Mouse (Mus musculus) left cerebral cortex, adult 9 months (tissue): ENCODE data around the gene Scgb1c1.
A peak's percentile ranks its signal among the peaks of the same experiment; 100 is the strongest.

Experiments
- DNase-seq, 2 experiments: peaks; one replicate each; pipeline ENCODE4 v3.0.0; 2022; ENCODE audit warnings: low spot score in 2 of 2

Scgb1c1 gene

DNA sequence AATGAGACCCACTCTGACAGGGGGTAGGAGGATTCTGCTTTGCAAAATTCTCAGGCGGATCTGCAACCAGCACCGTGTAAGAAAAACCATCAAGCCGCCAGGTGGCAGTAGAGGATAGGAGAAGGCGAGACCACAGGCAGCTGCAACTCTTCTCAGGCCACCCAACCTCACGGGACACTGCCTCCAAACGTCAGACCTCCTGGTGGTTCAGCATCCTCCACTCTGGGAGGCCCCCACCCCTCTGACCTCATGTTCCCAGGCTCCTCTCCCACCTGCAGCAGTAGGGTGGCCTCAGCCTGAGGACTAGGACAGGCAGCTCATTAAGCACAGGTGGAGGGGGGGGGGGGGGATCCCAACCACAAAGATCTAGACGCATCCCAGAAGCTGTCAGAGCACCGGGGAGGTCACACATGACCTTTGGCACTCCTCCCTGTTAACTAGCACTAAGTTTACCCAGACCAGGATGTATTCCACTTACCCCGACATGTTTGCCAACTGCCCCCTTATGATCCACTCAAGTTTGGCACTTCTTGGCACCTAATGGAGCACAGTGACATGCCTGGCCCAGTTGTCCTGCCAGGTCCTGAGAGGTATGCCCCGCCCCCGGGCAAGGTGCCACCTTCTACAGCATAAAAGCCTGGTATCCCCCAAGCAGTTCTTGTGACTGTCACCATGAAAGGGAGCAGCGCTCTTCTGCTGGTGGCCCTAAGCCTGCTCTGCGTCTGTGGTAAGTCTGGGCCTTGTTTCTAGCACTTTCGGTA is at the start of gene Scgb1c1:
Gene Scgb1c1 (plus strand): TSS at position 643 of the 761 bp plus-strand sequence.
- DNase-seq, result peak in 1 of 2 experiments; percentile 89

DNA sequence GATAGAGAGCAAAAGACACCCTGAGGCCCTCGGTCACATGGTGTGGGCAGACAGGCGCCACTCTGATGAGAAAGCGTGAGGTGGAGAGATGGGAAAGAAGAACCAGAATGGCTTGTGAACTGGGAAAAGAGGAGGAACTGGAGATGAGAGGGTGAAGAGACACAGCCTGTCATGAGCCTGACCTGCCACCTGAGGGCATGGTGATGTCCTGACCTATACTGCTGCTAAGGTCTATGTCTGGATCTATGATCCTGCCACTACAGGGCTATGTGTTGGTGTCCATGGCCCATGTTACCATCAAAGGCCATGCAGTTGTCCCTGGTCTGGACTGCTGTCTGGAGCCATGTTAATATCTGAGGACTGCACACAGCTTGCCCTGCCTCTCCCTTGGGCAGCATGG is 47.7 kb upstream of the Scgb1c1 start:
- no peak for DNase-seq

DNA sequence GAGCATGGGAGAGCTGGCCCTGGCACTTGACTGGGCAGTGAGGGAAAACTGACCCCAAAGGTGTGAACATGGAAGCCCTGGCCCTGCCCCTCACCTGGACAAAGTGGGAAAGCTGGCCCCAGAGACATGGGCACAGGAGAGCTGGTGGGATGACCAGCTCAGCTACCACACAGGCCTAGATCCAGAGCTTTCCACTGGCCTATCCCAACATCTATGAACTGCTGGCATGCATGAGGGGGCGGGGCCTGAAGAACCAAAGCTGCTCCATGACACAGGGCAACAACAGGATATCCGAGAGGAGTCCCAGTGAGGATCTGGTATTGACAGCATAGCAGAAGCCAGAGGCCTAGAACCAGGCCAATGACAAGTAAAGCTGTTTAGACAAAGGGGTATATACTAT is 47.1 kb upstream of the Scgb1c1 start:
- no peak for DNase-seq

DNA sequence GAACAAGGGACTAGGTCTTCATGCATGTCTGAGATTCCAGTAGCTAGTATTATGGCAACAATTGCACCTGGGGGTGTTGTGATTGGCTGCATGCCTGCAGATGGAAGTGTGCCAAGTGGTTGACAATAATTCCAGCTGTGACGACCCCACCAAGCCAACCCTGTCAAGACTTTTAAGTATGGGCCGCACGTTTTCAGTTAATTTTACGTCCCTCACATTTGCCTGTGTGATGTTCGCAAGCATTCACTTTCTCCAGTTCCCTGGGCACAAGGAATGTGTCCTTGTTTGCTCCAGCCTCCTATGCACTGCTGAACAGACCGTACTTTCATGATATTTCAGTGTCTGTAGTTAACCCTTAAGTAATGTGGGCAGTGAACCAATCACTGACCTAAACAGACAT is 42.7 kb upstream of the Scgb1c1 start:
- DNase-seq, result no peak

DNA sequence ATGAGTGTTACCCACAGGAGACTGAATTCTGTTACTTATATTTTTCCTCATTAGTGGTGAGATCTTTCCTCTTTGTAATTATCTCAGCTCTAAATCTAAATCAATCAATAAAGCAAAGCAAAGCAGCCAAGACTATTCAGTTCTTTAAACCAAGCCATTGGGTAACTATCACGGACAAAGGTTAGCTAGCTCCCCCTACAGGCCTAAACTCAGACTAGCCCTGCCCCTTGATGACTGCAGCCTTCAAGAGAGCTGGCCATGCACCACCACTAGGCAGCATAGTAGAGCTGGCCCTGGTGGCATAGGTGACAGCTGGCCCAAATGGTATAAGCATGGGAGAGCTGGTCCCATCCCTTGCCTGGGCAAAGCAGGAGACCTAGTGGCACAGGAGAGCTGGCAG is 39.6 kb upstream of the Scgb1c1 start:
- DNase-seq, result peak in 1 of 2 experiments; percentile 77

DNA sequence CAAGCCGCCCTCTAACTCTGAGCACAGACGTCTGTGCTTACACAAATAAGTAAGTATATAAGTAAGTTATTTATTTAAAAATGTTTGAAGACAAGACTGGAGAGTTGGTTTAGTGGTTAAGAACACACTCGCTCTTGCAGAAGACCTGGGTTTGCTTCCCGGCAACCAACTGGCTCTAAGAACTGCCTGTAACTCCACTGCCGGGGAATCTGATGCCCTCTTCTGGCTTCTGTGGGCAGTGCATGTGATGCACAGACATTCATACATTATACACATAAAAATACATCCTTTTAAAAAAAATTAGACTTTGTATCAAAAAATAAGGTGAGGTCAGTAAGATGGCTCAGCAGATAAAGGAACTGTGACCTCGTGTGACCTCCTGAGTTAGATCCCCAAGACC is 34.9 kb upstream of the Scgb1c1 start:
- no peak for DNase-seq

DNA sequence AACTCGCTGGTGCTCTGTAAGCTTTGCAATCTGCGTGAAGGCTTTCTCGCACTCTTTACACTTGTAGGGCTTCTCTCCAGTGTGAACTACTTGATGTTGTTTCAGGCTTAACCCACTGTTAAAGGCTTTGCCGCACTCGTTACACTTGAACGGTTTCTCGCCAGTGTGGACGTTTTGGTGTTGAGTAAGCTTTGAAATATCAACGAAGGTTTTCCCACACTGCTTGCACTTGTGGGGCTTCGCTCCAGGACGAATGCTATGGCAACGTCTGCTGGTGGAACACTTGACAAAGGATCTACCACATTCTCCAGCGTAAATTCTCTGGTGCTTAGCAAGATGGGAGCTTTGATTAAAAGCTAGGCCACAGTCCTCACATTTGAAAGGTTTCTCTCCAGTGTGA is 33.6 kb upstream of the Scgb1c1 start:
- DNase-seq, result peak in 1 of 2 experiments; percentile 38

DNA sequence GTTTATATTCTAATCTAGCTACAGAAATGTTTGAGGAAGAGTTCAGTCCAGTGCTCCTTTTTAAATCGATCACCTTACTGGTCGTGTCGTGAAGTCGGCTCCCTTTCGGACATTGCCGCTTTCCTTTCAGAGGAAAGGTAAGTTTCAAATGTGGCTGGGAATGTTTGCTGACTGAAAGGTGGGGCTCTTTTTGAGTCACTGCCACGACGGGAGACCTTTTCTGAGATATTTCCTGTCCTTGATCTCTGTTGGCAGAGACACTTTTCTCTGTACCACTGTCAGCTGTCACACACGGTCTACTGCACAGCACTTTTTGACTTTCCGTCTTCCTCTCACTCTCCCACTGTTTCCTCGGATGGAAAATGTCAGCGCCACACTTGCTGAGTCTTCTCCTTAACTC is 32.5 kb upstream of the Scgb1c1 start:
- no peak for DNase-seq

DNA sequence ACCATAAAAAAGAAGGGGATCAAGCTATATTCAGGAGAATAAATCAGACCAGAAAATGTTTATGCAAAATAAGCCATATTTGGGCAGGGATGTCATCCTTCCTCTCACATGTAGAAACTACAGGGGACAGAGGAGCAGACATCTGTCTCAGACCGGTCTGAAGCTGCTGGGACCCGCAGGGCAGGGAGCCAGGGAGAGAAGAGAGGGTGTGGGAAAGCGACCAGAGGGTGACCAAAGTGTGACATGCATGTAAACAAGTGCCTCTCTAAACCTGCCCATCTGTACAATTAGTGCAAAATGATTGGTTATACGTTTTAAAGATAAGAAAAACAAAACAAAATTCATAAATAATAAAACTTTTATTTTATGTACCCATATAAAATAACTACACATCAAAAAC is 25.2 kb upstream of the Scgb1c1 start:
- no peak for DNase-seq

DNA sequence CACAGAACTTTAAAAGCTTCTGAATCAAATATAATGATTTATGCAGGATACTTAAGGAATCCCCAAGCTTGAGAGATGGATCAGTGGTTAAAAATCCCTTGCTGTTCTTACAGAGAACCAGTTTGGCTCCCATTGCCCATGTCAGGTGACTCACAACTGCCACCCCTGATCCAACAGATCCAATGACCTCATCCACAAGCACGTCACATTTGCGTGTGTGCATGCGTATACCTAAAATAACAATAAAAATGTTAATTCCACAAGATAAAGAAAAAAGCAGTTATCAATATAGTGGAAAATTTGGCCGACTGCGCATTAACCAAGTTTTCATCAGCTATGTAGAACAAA is 24.1 kb upstream of the Scgb1c1 start:
- DNase-seq, result no peak

DNA sequence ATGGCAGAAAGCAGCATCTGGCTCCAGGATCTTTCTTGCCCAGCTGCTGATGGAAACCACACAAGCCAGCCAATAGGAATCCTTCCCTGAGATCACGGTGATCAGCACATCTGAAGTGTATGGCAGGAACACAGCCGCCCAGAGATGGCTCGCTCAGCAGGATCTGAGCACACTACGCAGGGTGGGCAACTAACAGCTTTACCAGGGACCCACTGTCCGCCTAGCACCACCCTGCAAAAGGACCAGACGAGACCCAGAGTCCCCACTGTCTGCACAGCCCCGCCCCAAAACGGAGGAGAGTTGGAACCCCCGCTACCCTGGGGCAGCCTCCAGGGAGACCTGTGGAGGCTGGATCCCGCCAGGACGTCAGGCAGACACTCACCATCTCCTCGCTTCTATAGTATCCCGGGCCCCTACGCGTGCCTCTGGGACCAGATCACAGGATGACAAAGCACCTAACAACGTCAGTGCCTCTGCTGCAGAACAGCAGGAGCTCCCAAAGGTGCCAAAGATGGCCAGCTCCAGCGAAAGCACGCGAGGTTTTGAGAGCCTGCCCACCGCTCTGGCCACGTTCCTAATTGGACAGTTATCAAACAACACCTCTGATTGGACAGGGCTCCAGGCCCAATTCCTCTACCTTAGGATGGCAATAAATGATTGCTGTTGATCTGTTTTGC is 23.6 kb upstream of the Scgb1c1 start, which contains the start of gene Zfp941:
Gene Zfp941 (minus strand): TSS at position 526 of the 677 bp plus-strand sequence.
- peak; percentile 66 to 80 for DNase-seq

DNA sequence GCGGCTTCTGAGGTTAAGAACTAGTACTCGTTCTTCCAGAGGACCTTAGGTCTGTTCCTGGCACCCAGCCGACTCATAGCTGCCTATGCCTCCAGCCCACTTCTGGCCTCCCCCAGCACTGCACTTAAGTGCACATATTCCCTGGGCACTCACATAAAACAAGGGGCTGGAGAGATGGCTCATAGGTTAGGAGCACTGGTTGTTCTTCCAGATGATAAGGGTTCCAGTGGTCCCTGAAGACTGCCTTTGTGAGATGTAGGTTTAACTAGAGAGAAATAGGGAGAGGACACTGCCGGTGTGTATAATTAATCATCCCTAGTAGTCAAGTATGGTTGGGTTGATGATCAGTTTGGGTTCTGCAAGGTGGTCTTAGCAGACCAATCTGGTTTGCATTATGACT is 22.6 kb upstream of the Scgb1c1 start:
- no peak for DNase-seq

DNA sequence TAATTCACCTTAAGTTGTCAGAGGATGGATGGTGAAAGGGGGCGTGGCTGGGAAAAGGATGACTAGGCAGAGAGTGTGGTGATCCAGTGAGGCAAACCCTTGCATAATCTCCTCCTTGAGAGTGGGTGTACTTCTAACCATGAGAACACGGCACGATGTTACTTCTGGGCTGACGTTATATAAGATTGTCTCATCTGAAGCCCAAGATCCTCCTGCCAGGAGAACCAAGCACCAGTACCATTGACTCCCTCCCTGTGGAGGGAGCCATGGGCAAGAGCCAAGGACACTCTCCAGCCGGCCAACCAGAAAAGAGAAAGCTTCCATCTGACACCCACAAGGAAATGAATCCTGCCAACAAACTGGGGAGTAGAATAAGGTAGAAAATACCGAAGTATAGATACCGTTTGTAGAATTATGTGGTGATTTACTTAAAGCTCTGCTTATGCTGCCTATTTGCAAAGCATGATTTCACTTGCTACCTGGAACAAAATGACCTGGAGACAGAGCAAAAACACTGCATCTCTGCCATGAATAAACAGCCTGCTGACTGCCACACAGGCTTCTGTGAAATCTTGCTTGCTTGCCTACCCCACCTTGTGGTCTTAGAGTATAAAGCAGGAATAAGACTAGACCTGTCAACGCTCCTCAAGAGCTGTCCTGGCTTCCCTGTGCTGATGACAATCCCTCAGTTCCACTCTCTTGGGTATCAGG is 17.0 kb upstream of the Scgb1c1 start:
- peak; percentile 75 to 76 for DNase-seq

DNA sequence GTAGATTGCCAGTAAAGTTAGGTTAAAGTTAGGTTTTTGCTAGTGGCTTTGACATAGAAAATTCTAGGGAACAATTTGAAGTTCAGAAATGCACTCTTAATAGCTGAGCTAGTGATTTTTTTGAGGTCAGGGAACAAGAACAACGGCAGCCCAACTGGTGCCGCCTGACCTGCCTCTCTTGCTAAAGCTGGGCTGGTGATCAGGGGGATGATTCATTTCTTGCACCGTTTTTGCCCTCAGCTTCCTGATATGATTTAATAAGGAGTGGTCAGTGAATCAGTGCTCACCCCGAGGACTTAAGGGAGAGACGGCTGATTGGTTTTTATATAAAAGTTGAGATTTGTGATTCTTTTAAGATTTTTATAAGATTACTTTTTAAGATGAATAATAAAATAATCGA is 13.9 kb upstream of the Scgb1c1 start:
- DNase-seq, result no peak

DNA sequence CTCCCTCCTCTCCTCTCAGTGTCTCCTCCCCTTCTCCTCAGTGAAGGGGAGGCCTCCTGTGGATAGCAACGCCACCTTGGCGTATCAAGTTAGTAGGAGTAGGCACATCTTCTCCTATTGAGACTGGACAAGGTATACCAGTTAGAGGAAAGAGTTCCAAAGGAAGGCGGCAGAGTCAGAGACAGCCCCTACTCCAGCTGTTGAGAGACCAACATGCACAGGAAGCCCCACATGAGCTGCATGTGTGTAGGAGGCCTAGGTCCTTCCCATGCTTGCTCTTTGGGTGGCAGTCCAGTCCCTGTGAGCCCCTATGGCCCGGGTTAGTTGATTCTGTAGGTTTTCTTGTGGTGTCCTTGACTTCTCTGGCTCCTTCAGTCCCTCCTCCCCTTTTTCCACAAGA is 12.0 kb upstream of the Scgb1c1 start:
- no peak for DNase-seq

DNA sequence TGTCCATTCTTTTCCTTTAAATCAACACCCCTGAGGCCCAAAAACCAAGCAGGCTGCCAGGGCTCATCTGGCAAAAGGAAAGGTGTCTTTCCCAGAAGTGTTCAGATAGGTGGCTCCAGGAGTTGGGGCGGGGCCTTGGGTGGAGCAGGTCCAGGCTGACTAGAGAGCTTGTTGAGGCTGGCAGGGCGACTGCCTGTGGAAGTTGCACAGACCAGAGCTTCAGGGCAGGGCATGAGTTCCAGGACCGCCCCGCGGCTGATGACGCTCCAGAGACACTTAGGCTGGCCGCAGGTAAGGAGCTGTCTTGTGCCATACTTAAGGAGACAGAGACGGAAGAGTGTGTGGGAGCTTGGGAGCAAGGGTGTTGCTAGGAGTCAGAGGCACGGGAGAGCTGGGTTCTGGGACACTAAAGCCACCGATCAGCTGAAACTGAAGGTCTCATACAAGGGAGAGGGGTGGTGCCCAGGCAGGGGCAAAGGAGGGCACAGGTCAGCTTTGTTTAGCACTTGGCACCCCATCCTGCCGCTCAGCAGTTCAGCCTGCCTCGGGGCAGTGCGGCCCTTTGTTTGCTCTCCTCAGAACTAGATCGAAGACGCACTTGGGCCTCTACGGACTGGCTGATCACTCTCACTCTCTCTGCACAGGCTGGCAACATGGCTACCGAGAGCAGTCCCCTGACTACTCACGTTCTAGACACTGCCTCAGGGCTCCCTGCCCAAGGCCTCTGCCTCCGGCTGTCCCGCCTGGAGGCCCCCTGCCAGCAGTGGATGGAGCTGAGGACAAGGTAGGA is 10.2 kb upstream of the Scgb1c1 start, which contains the start of gene Urah:
Gene Urah (plus strand): TSS at position 51 of the 790 bp plus-strand sequence.
- DNase-seq, result no peak

DNA sequence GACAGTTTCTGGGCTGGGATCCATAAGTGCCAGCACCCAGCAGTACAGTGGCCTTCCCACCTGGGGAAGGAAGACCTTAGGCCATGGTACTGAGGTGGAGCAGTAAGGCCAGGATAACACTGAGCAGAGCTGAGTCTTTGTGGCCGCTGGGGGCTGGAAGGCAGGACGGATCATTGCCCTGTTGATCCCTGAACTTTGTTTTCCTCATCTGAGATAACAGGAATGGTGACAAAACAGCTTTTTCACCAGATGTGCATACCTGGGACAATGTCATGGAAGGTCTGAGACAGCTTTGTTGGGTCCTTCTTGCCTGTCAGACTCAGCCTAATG is 9.6 kb upstream of the Scgb1c1 start:
- DNase-seq, result no peak

DNA sequence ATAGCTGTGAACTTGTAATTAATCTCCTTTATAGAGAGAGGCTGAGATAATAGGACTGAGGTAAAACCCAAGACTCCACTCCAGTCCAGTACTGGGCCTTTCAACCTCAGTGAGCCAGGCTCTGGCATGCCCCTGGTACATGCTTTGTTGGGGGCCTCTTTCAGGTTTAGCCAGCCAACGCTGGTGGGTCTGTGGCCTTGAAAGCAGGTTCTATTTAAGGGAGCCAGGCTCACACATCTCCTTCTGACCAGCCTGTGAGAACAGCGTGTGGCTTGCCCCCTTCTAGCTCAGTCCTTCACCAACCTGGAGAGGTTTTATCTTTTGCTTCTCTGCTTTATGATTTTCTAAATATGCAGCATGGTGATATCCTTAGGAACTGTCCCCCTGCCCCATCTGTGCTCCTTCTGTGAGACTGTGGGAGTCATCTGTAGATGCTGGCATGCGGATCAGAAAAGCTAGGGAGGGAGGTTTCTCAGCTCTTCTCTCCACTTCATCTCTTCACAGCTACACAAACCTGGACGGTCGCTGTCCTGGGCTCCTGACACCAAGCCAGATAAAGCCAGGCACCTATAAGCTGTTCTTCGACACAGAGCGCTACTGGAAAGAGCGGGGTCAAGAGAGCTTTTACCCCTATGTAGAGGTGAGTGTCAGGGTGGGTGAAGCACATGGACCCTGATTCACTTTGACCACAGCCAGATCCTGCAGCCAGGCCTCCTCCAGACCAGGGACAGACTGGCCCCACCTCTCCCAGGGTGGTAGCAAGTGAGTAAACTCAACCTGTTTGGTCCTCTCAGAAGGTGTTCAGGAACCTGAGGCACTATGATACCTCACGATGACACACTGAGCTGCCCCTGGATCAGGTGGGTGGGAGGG is 8.9 kb upstream of the Scgb1c1 start:
- DNase-seq, result peak in 1 of 2 experiments; percentile 76

DNA sequence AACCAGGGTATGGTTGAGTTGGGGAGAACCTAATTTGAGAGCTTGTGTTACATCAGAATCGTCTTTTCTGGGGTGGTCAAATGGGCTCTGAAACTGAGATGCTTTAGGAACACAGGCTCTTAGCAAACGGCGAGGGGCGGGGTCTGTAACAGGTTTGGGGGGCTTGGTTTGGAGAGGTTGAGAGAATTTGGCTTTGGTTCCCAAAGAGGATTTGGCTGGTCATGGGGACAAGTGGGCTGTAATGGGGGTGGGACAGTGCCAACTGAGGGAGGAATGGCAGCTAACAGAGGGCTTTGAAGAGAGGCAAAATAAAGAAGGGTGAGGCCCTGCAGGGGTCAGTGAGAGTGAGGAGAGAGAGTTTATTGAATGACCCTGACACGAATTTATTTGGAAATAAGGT is 5.8 kb upstream of the Scgb1c1 start:
- no peak for DNase-seq

DNA sequence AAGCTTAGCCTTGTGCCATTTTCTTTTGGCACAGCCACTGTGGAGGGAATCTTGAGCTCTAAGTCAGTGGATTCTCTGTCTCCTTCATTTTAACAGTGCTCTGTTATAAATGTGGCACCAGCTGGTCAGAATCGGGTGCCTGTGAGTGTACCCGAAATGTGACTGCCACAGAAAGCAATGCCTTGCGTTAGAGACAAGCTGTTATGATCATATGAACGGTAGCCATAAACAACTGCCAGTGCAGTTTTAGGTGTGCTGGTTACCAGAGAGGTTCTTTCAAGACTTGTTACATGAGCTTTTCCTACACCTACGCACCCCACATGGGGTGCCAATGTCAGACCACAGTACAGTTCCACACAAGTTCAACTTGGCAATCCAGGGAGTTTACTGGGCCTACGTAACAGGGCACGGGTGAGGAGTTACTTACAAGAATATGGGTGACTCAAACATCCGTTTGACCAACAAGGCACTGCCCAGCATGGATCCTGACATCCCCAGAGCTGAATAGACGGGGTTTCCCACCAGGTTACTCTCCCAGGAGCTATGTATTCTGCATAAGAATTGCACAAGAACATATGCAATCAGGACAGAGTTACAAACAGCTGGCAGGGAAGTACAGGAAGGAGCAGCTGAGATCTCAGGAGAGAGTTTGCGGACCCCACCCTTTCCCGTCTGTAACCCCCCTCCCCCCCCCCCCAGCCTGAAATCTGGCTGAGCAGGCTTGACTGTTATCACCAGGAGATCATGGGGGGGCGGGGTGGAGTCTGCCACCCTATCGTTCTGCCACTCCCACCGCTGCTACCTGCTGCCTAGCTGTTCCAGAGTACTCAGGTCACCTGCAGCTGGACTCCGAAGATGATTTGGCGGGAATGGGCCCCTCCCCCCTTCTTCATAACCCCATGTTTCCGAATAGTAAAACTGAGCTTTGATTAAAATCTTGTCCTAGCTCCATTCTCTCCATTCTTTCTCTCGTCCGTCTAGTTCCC is 4.3 kb upstream of the Scgb1c1 start:
- no peak for DNase-seq
